Mouse (Mus musculus) MEL (cell line): ENCODE measurements at regions not wholly inside any gene's neighbourhood (a gene's known extent, or its start where the extent isn't known, plus 50 kb on each side); places are given as distances from the start of the nearest gene placed in this dataset.

Source experiments
- DNase-seq: peaks from one replicate; pipeline ENCODE4 v3.0.0; 2011; ENCODE audit warnings: low read depth, low spot score
- H3K27ac ChIP-seq: 2 replicates; pipeline ENCODE4 v1.5.1; 2012; ENCODE audit warnings: low read depth, mild to moderate bottlenecking, control low read depth, low read length, moderate library complexity; ENCODE audit not compliant: control insufficient read depth
- H3K27me3 ChIP-seq, 2 experiments: fragments of 150-350 bp in 1 of 2; sonication (generic) in 1 of 2; 2 replicates each; pipeline ENCODE4 v1.6.1; 2012; ENCODE audit warnings: low read length in 2 of 2, mild to moderate bottlenecking in 2 of 2, improper control_type of control experiment in 1 of 2, moderate library complexity in 1 of 2; ENCODE audit not compliant: insufficient read depth in 2 of 2, control insufficient read depth in 1 of 2
- H3K36me3 ChIP-seq, 2 experiments: 2 replicates each; pipeline ENCODE4 v1.6.1; 2012 to 2014; ENCODE audit warnings: low read length in 2 of 2, improper control_type of control experiment in 1 of 2, inconsistent platforms in 1 of 2, mild to moderate bottlenecking in 1 of 2; ENCODE audit not compliant: insufficient read depth in 2 of 2, control insufficient read depth in 1 of 2
- H3K4me1 ChIP-seq, 2 experiments: fragments of 150-350 bp in 1 of 2; sonication (generic) in 1 of 2; 2 replicates each; pipeline ENCODE4 v1.6.1; 2012; ENCODE audit warnings: low read length in 2 of 2, improper control_type of control experiment in 1 of 2, mild to moderate bottlenecking in 1 of 2; ENCODE audit not compliant: insufficient read depth in 2 of 2, control insufficient read depth in 1 of 2
- H3K4me3 ChIP-seq, 2 experiments: fragments of 150-350 bp in 1 of 2; sonication (generic) in 1 of 2; 2 replicates each; pipeline ENCODE4 v1.5.1; 2012; ENCODE audit warnings: low read depth in 2 of 2, low read length in 2 of 2, mild to moderate bottlenecking in 2 of 2, moderate library complexity in 2 of 2, control low read depth in 1 of 2, improper control_type of control experiment in 1 of 2; ENCODE audit not compliant: control insufficient read depth in 1 of 2, insufficient read depth in 1 of 2
- H3K79me2 ChIP-seq: 2 replicates; pipeline ENCODE4 v1.6.1; 2012; ENCODE audit warnings: mild to moderate bottlenecking, low read length, moderate library complexity; ENCODE audit not compliant: control insufficient read depth, poor library complexity, insufficient read depth
- H3K9ac ChIP-seq: 2 replicates; pipeline ENCODE4 v1.6.1; 2012; ENCODE audit warnings: low read depth, mild to moderate bottlenecking, control low read depth, low read length, moderate library complexity; ENCODE audit not compliant: control insufficient read depth, poor library complexity, severe bottlenecking
- H3K9me3 ChIP-seq: fragments of 150-350 bp; sonication (generic); replicated peaks from 2 replicates; pipeline ENCODE4 v1.6.1; 2012; ENCODE audit warnings: mild to moderate bottlenecking, low read length, improper control_type of control experiment, moderate library complexity; ENCODE audit not compliant: insufficient read depth
- BHLHE40 ChIP-seq: IDR thresholded peaks from 2 replicates; pipeline ENCODE4 v1.6.1; 2012; ENCODE audit warnings: low read depth, mild to moderate bottlenecking, inconsistent platforms, low read length, improper control_type of control experiment, borderline replicate concordance
- CHD1 ChIP-seq: IDR thresholded peaks from 2 replicates; pipeline ENCODE4 v1.6.1; 2012; ENCODE audit warnings: low read depth, mild to moderate bottlenecking, inconsistent platforms, low read length, improper control_type of control experiment
- CHD2 ChIP-seq: IDR thresholded peaks from 2 replicates; pipeline ENCODE4 v1.6.1; 2011; ENCODE audit warnings: low read length, improper control_type of control experiment
- CTCF ChIP-seq, 3 experiments: IDR thresholded peaks in 2 of 3; conservative IDR thresholded peaks in 1 of 3; 2 replicates each; pipeline ENCODE4 v1.5.1; 2011 to 2012; ENCODE audit warnings: low read length in 3 of 3, low read depth in 2 of 3, mild to moderate bottlenecking in 2 of 3, improper control_type of control experiment in 1 of 3, inconsistent platforms in 1 of 3, mixed read lengths in 1 of 3, moderate library complexity in 1 of 3; ENCODE audit not compliant: control insufficient read depth in 1 of 3, insufficient read depth in 1 of 3, poor library complexity in 1 of 3, severe bottlenecking in 1 of 3
- E2F4 ChIP-seq: IDR thresholded peaks from 2 replicates; pipeline ENCODE4 v1.6.1; 2011; ENCODE audit warnings: low read depth, low read length, improper control_type of control experiment, borderline replicate concordance
- ELF1 ChIP-seq: IDR thresholded peaks from 2 replicates; pipeline ENCODE4 v1.6.1; 2014; ENCODE audit warnings: low read depth, mild to moderate bottlenecking, inconsistent platforms, low read length, improper control_type of control experiment, moderate library complexity
- EP300 ChIP-seq, 2 experiments: IDR thresholded peaks; 2 replicates each; pipeline ENCODE4 v1.6.1; 2011; ENCODE audit warnings: improper control_type of control experiment in 2 of 2, low read length in 2 of 2, low read depth in 1 of 2, mild to moderate bottlenecking in 1 of 2
- ETS1 ChIP-seq: IDR thresholded peaks from 2 replicates; pipeline ENCODE4 v1.6.1; 2012; ENCODE audit warnings: low read depth, mild to moderate bottlenecking, inconsistent platforms, low read length, improper control_type of control experiment, moderate library complexity
- GABPA ChIP-seq: IDR thresholded peaks from 2 replicates; pipeline ENCODE4 v1.6.1; 2012; ENCODE audit warnings: low read depth, mild to moderate bottlenecking, inconsistent platforms, low read length, improper control_type of control experiment, moderate library complexity
- GATA1 ChIP-seq: IDR thresholded peaks from 2 replicates; pipeline ENCODE4 v1.6.1; 2011; ENCODE audit warnings: low read depth, low read length, improper control_type of control experiment
- HCFC1 ChIP-seq: IDR thresholded peaks from 2 replicates; pipeline ENCODE4 v1.6.1; 2012; ENCODE audit warnings: low read depth, mild to moderate bottlenecking, inconsistent platforms, low read length, improper control_type of control experiment, moderate library complexity
- JUND ChIP-seq: IDR thresholded peaks from 2 replicates; pipeline ENCODE4 v1.6.1; 2011; ENCODE audit warnings: low read depth, mild to moderate bottlenecking, improper control_type of control experiment, low read length
- KAT2A ChIP-seq: conservative IDR thresholded peaks from 2 replicates; pipeline ENCODE4 v1.6.1; 2012; ENCODE audit warnings: low read depth, low read length, improper control_type of control experiment, inconsistent platforms
- MAFK ChIP-seq: IDR thresholded peaks from 2 replicates; pipeline ENCODE4 v1.6.1; 2011; ENCODE audit warnings: low read depth, mild to moderate bottlenecking, low read length, improper control_type of control experiment, borderline replicate concordance
- MAX ChIP-seq: IDR thresholded peaks from 2 replicates; pipeline ENCODE4 v1.6.1; 2011; ENCODE audit warnings: low read length, improper control_type of control experiment
- MAZ ChIP-seq: IDR thresholded peaks from 2 replicates; pipeline ENCODE4 v1.6.1; 2012; ENCODE audit warnings: low read depth, mild to moderate bottlenecking, inconsistent platforms, low read length, improper control_type of control experiment
- MEF2A ChIP-seq: IDR thresholded peaks from 2 replicates; pipeline ENCODE4 v1.6.1; 2014; ENCODE audit warnings: low read depth, mild to moderate bottlenecking, inconsistent platforms, low read length, improper control_type of control experiment; ENCODE audit not compliant: poor library complexity, insufficient replicate concordance, severe bottlenecking; ENCODE audit errors: extremely low read depth
- MXI1 ChIP-seq: IDR thresholded peaks from 2 replicates; pipeline ENCODE4 v1.6.1; 2011; ENCODE audit warnings: mild to moderate bottlenecking, low read depth, low read length, improper control_type of control experiment
- MYB ChIP-seq: IDR thresholded peaks from 2 replicates; pipeline ENCODE4 v1.6.1; 2011; ENCODE audit warnings: mild to moderate bottlenecking, low read depth, low read length, improper control_type of control experiment
- MYC ChIP-seq: IDR thresholded peaks from 2 replicates; pipeline ENCODE4 v1.6.1; 2011; ENCODE audit warnings: low read depth, mild to moderate bottlenecking, low read length, improper control_type of control experiment, moderate library complexity
- NELFE ChIP-seq: IDR thresholded peaks from 2 replicates; pipeline ENCODE4 v1.6.1; 2011; ENCODE audit warnings: low read depth, low read length, improper control_type of control experiment
- NRF1 ChIP-seq: IDR thresholded peaks from 2 replicates; pipeline ENCODE4 v1.6.1; 2014; ENCODE audit warnings: low read depth, mild to moderate bottlenecking, inconsistent platforms, low read length, improper control_type of control experiment, moderate library complexity; ENCODE audit not compliant: poor library complexity, insufficient read depth, severe bottlenecking
- POLR2A ChIP-seq, 2 experiments: IDR thresholded peaks; 2 replicates each; pipeline ENCODE4 v1.6.1; 2011 to 2012; ENCODE audit warnings: low read length in 2 of 2, mild to moderate bottlenecking in 2 of 2, control low read depth in 1 of 2, improper control_type of control experiment in 1 of 2, low read depth in 1 of 2, moderate library complexity in 1 of 2; ENCODE audit not compliant: control insufficient read depth in 1 of 2, insufficient read depth in 1 of 2, poor library complexity in 1 of 2
- POLR2AphosphoS2 ChIP-seq: IDR thresholded peaks from 2 replicates; pipeline ENCODE4 v1.6.1; 2011; ENCODE audit warnings: low read length, improper control_type of control experiment
- RAD21 ChIP-seq: IDR thresholded peaks from 2 replicates; pipeline ENCODE4 v1.6.1; 2011; ENCODE audit warnings: mild to moderate bottlenecking, low read depth, low read length, improper control_type of control experiment
- RCOR1 ChIP-seq: IDR thresholded peaks from 2 replicates; pipeline ENCODE4 v1.6.1; 2012; ENCODE audit warnings: low read depth, mild to moderate bottlenecking, inconsistent platforms, low read length, improper control_type of control experiment
- SIN3A ChIP-seq: IDR thresholded peaks from 2 replicates; pipeline ENCODE4 v1.6.1; 2012; ENCODE audit warnings: low read length, improper control_type of control experiment, inconsistent platforms
- SMC3 ChIP-seq: IDR thresholded peaks from 2 replicates; pipeline ENCODE4 v1.6.1; 2011; ENCODE audit warnings: low read depth, low read length, improper control_type of control experiment
- TAL1 ChIP-seq: IDR thresholded peaks from 2 replicates; pipeline ENCODE4 v1.6.1; 2012; ENCODE audit warnings: mild to moderate bottlenecking, inconsistent platforms, low read length, moderate library complexity, mixed read lengths
- TBP ChIP-seq: IDR thresholded peaks from 2 replicates; pipeline ENCODE4 v1.8.0; 2011; ENCODE audit warnings: low read depth, low read length, improper control_type of control experiment
- TCF12 ChIP-seq: IDR thresholded peaks from 2 replicates; pipeline ENCODE4 v1.6.1; 2014; ENCODE audit warnings: low read depth, mild to moderate bottlenecking, inconsistent platforms, low read length, improper control_type of control experiment, moderate library complexity
- UBTF ChIP-seq: IDR thresholded peaks from 2 replicates; pipeline ENCODE4 v1.6.1; 2012; ENCODE audit warnings: low read depth, mild to moderate bottlenecking, inconsistent platforms, low read length, improper control_type of control experiment, moderate library complexity, borderline replicate concordance; ENCODE audit not compliant: insufficient read depth
- USF1 ChIP-seq: IDR thresholded peaks from 2 replicates; pipeline ENCODE4 v1.6.1; 2014; ENCODE audit warnings: low read depth, mild to moderate bottlenecking, inconsistent platforms, low read length, improper control_type of control experiment, moderate library complexity
- USF2 ChIP-seq, 2 experiments: IDR thresholded peaks; 2 replicates each; pipeline ENCODE4 v1.6.1; 2011 to 2012; ENCODE audit warnings: improper control_type of control experiment in 2 of 2, low read length in 2 of 2, borderline replicate concordance in 1 of 2, inconsistent platforms in 1 of 2, low read depth in 1 of 2, mild to moderate bottlenecking in 1 of 2; ENCODE audit not compliant: insufficient read depth in 1 of 2
- ZC3H11A ChIP-seq: IDR thresholded peaks from 2 replicates; pipeline ENCODE4 v1.6.1; 2012; ENCODE audit warnings: low read depth, mild to moderate bottlenecking, inconsistent platforms, low read length, improper control_type of control experiment
- ZKSCAN1 ChIP-seq: IDR thresholded peaks from 2 replicates; pipeline ENCODE4 v1.6.1; 2012; ENCODE audit warnings: low read depth, mild to moderate bottlenecking, inconsistent platforms, low read length, improper control_type of control experiment, moderate library complexity
- ZMIZ1 ChIP-seq: IDR thresholded peaks from 2 replicates; pipeline ENCODE4 v1.6.1; 2012; ENCODE audit warnings: low read depth, mild to moderate bottlenecking, inconsistent platforms, low read length, improper control_type of control experiment, moderate library complexity
- ZNF384 ChIP-seq: IDR thresholded peaks from 2 replicates; pipeline ENCODE4 v1.6.1; 2012; ENCODE audit warnings: low read depth, mild to moderate bottlenecking, inconsistent platforms, low read length, improper control_type of control experiment

- no peak overlapping the region for H3K4me3 ChIP-seq
- no peaks in the 10 kb centered on the region for H3K79me2 ChIP-seq
These were observed 88.7 kb downstream of the Cpn2 start for GRCm38 (mm10) chr16:30178596-30178995.

GRCm38 (mm10) chr16:30179504-30179976, 87.8 kb downstream of the Cpn2 start:
- Histone ChIP-seq H3K9ac (peak overlapping the region; percentile 64), H3K36me3 (peaks cover 0 to 26% of the 10 kb centered on the region in 2 experiments; a peak in 2 of 4 replicates), H3K27ac (peak overlapping the region; percentile 94), H3K79me2 (no peaks in the 10 kb centered on the region), H3K27me3 (no peaks in the 10 kb centered on the region), H3K4me1 (peaks cover 24 to 38% of the 10 kb centered on the region in 2 experiments), H3K9me3 (no peaks in the 10 kb centered on the region), H3K4me3 (no peak overlapping the region)
- DNase-seq, result peak; percentile 75
- TF ChIP-seq USF2 (IDR thresholded peaks at IDR 0.05; ENCODE audit: borderline replicate concordance in 1 of 2, insufficient read depth in 1 of 2, low read depth in 1 of 2, low read length in 2 of 2), result no peak
- TF ChIP-seq CHD1, result no peak
- TF ChIP-seq POLR2AphosphoS2, result no peak
- TF ChIP-seq MAX, result peak; percentile 60
- peak; percentile 63; the same call in 1 of the 2 replicates for TF ChIP-seq BHLHE40
- TF ChIP-seq MXI1, result no peak; the same call in 1 of the 2 replicates
- TF ChIP-seq ZC3H11A, result no peak; the same call in 1 of the 2 replicates
- peak; percentile 62 for TF ChIP-seq NRF1
- no peak for TF ChIP-seq RAD21
- 0 out of 2 replicates have a peak, but pooled peaks have one; percentile 13 for TF ChIP-seq TBP
- no peak for TF ChIP-seq UBTF
- no peak for TF ChIP-seq ZKSCAN1
- TF ChIP-seq HCFC1, result peak; percentile 55
- TF ChIP-seq CHD2, result peak; percentile 47; the same call in 1 of the 2 replicates
- TF ChIP-seq POLR2A (IDR thresholded peaks at IDR 0.05; ENCODE audit: control insufficient read depth in 1 of 2, insufficient read depth in 1 of 2, low read depth in 1 of 2, low read length in 2 of 2, poor library complexity in 1 of 2), result 0 out of 4 replicates have a peak, but pooled peaks have one; percentile 32 to 55
- peak; percentile 56; the same call in 1 of the 2 replicates for TF ChIP-seq ELF1

More at GRCm38 (mm10) chr16:30178596-30178995, 88.7 kb downstream of the Cpn2 start:
- peak overlapping the region; percentile 7 for H3K9ac ChIP-seq
- peak; percentile 65 for DNase-seq
- no peaks in the 10 kb centered on the region for H3K9me3 ChIP-seq
- peaks cover 0 to 29% of the 10 kb centered on the region in 2 experiments; a peak in 2 of 4 replicates for H3K36me3 ChIP-seq
- no peaks in the 10 kb centered on the region for H3K27me3 ChIP-seq
- peaks cover 32 to 47% of the 10 kb centered on the region in 2 experiments for H3K4me1 ChIP-seq
- H3K27ac ChIP-seq, result peak overlapping the region; percentile 72
- TF ChIP-seq TCF12 (0 out of 2 replicates have a peak, but pooled peaks have one; percentile 12), MAFK (peak; percentile 29; the same call in 1 of the 2 replicates), POLR2A (IDR thresholded peaks at IDR 0.05; ENCODE audit: control insufficient read depth in 1 of 2, insufficient read depth in 1 of 2, low read depth in 1 of 2, low read length in 2 of 2, poor library complexity in 1 of 2) (no peak), CHD1 (no peak), RAD21 (no peak), ZNF384 (no peak), GATA1 (no peak), ZMIZ1 (no peak), CHD2 (no peak), UBTF (no peak), SMC3 (no peak), RCOR1 (no peak), ETS1 (0 out of 2 replicates have a peak, but pooled peaks have one; percentile 29), BHLHE40 (peak; percentile 62; the same call in 1 of the 2 replicates), JUND (no peak), USF2 (IDR thresholded peaks at IDR 0.05; ENCODE audit: borderline replicate concordance in 1 of 2, insufficient read depth in 1 of 2, low read depth in 1 of 2, low read length in 2 of 2) (no peak), MXI1 (no peak), ZKSCAN1 (no peak), EP300 (IDR thresholded peaks at IDR 0.05; ENCODE audit: low read depth in 1 of 2, low read length in 2 of 2) (no peak), ELF1 (no peak), ZC3H11A (no peak), GABPA (0 out of 2 replicates have a peak, but pooled peaks have one; percentile 28), MAZ (no peak), TAL1 (0 out of 2 replicates have a peak, but pooled peaks have one; percentile 7), KAT2A (no peak), HCFC1 (no peak), MYC (no peak), E2F4 (no peak), SIN3A (no peak), CTCF (IDR thresholded peaks at IDR 0.05 in 2 of 3, conservative IDR thresholded peaks at IDR 0.05 in 1 of 3; ENCODE audit: control insufficient read depth in 1 of 3, insufficient read depth in 1 of 3, low read depth in 2 of 3, low read length in 3 of 3, poor library complexity in 1 of 3, severe bottlenecking in 1 of 3) (no peak), USF1 (no peak), NRF1 (no peak), MEF2A (no peak), POLR2AphosphoS2 (no peak), NELFE (no peak), MYB (no peak)
